Mouse (Mus musculus) sigmoid colon, adult 10 weeks (tissue): ENCODE data around the gene Junb. TPM values are rescaled to one million over a fixed set of nuclear protein-coding genes. Genes with fewer than 3 reads are reported as not detected.

Experiments
- polyA plus RNA-seq: library from polyadenylated mRNA; stranded (reverse); fragments of 350-450 nt; fragmentation: Illumina TruSeq; extraction: RNeasy Lipid Tissue Mini Kit (QIAGEN cat#74804); gene quantifications from one replicate; pipeline ENCODE4 v1.2.3, GENCODE M21; 2014; ENCODE audit warnings: low read depth, low replicate concordance

Junb gene
- polyA plus RNA-seq = 1.7 TPM

GRCm38 (mm10) chr8:84978248-84978940, at the start of gene Junb:
Gene Junb (minus strand): TSS chr8:84978718.

GRCm38 (mm10) chr8:85026670-85027515, 48.4 kb upstream of the Junb start, which contains the start of gene Trir:
Gene Trir (plus strand): TSS chr8:85026823.

GRCm38 (mm10) chr8:85025098-85025932, 46.8 kb upstream of the Junb start, which contains the start of gene Asna1:
Gene Asna1 (minus strand): TSS chr8:85025281.

GRCm38 (mm10) chr8:85014431-85014830, 35.9 kb upstream of the Junb start, which contains the start of gene Best2:
Gene Best2 (minus strand): TSS chr8:85014531.

GRCm38 (mm10) chr8:84990349-84990748, 11.8 kb upstream of the Junb start, which contains the start of gene Hook2:
Gene Hook2 (plus strand): TSS chr8:84990603.

GRCm38 (mm10) chr8:84969241-84970134, 9.0 kb downstream of the Junb start, which contains the start of the genes Gm49661, Prdx2 and Rnaseh2a:
Gene Gm49661 (minus strand): TSS chr8:84969433.
Gene Prdx2 (plus strand): TSS chr8:84969587.
Gene Rnaseh2a (minus strand): TSS chr8:84969767.

GRCm38 (mm10) chr8:84946528-84947240, 31.8 kb downstream of the Junb start, which contains the start of gene Rtbdn:
Gene Rtbdn (plus strand): TSS chr8:84946991.

GRCm38 (mm10) chr8:84936962-84937546, 41.5 kb downstream of the Junb start, which contains the start of gene Mast1:
Gene Mast1 (minus strand): TSS chr8:84937359.

Other genes starting within 250 kb of the Junb start
- gene Nfix, start 178.4 kb downstream of the Junb start, polyA plus RNA-seq = 19.0 TPM
- 1.5 TPM for gene Dand5, start 155.9 kb downstream of the Junb start, polyA plus RNA-seq
- 0.66 TPM for gene Gadd45gip1, start 147.2 kb downstream of the Junb start, polyA plus RNA-seq
- gene Rad23a, start 138.1 kb downstream of the Junb start, polyA plus RNA-seq = 3.5 TPM
- 491 TPM for gene Calr, start 131.8 kb downstream of the Junb start, polyA plus RNA-seq
- gene Farsa, start 121.7 kb downstream of the Junb start, polyA plus RNA-seq = 4.9 TPM
- 9.3 TPM for gene Syce2, start 106.6 kb downstream of the Junb start, polyA plus RNA-seq
- gene Gcdh, start 84.8 kb downstream of the Junb start, polyA plus RNA-seq = 36.1 TPM
- 0.38 TPM for gene Klf1, start 76.8 kb downstream of the Junb start, polyA plus RNA-seq
- 11.0 TPM for gene Dnase2a, start 70.2 kb downstream of the Junb start, polyA plus RNA-seq
- gene Mast1, start 41.4 kb downstream of the Junb start, polyA plus RNA-seq = not detected
- not detected for gene Rtbdn, start 31.7 kb downstream of the Junb start, polyA plus RNA-seq
- not detected for gene Gm49661, start 9.3 kb downstream of the Junb start, polyA plus RNA-seq
- 27.1 TPM for gene Prdx2, start 9.1 kb downstream of the Junb start, polyA plus RNA-seq
- 2.4 TPM for gene Rnaseh2a, start 9.0 kb downstream of the Junb start, polyA plus RNA-seq
- 26.9 TPM for gene Hook2, start 11.9 kb upstream of the Junb start, polyA plus RNA-seq
- gene Best2, start 35.8 kb upstream of the Junb start, polyA plus RNA-seq = 3.1 TPM
- 11.1 TPM for gene Asna1, start 46.6 kb upstream of the Junb start, polyA plus RNA-seq
- gene Trir, start 48.1 kb upstream of the Junb start, polyA plus RNA-seq = 13.3 TPM
- gene Tnpo2, start 58.2 kb upstream of the Junb start, polyA plus RNA-seq = 12.3 TPM
- 2.6 TPM for gene Fbxw9, start 81.3 kb upstream of the Junb start, polyA plus RNA-seq
- not detected for gene Gm5741, start 89.3 kb upstream of the Junb start, polyA plus RNA-seq
- gene Dhps, start 93.0 kb upstream of the Junb start, polyA plus RNA-seq = 23.2 TPM
- gene Wdr83os, start 102.0 kb upstream of the Junb start, polyA plus RNA-seq = 5.8 TPM
- 2.8 TPM for gene Wdr83, start 102.6 kb upstream of the Junb start, polyA plus RNA-seq
- gene Man2b1, start 104.6 kb upstream of the Junb start, polyA plus RNA-seq = 9.3 TPM
- gene Zfp791, start 144.4 kb upstream of the Junb start, polyA plus RNA-seq = 6.6 TPM
- not detected for gene Cks1brt, start 173.2 kb upstream of the Junb start, polyA plus RNA-seq
- gene Olfr371, start 247.3 kb upstream of the Junb start, polyA plus RNA-seq = not detected